Mouse (Mus musculus) forelimb bud, embryonic 11.5 days (tissue): ENCODE measurements around the gene Phgr1.

Experiments
- DNase-seq: peaks from one replicate; pipeline ENCODE4 v3.0.0-alpha.2; 2012; ENCODE audit warnings: low read depth, low spot score

The Phgr1 gene

GRCm38 (mm10) chr2:118750476-118750875 lies 22.1 kb upstream of the Phgr1 start:
- DNase-seq, result no peak

GRCm38 (mm10) chr2:118751896-118752791 lies 20.4 kb upstream of the Phgr1 start:
- DNase-seq, result no peak

DNA sequence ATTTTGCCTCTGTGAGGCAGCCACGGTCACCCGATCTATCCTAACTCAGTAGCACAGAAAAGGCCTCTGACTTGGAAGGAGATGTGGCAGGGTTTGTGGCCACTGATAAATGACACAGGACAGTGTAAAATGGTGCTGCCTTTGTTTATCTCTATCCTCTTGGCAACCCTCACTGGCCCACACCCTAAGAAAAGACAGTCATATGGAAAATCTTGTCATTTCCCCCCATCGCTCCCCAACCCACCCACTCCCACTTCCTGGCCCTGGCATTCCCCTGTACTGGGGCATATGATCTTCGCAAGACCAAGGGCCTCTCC lies 19.8 kb upstream of the Phgr1 start:
- no peak for DNase-seq

DNA sequence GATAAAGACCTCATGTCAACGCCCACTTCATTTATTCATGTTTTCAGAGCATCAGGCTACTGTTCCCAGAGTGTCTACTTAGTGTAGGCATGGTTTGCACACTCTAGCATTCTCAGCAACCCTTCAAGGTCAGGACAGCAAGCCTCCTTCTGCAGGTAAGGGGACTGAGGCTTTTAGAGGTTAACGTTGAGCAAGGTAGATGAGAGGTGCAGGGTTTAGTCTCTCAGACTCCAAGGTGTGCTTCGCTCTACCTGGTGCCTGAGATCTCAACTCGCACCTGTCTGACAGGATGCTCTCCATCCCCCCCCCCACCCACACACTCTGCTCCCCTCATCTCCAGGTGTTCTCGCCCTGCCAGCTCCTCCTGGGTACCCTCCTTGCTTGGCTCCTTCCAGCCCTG lies 18.4 kb upstream of the Phgr1 start:
- no peak for DNase-seq

GRCm38 (mm10) chr2:118755407-118755806 lies 17.2 kb upstream of the Phgr1 start:
- DNase-seq, result no peak

- DNase-seq, result no peak
Measured at GRCm38 (mm10) chr2:118756103-118756502, 16.5 kb upstream of the Phgr1 start.

- peak; percentile 60 for DNase-seq
Measured at GRCm38 (mm10) chr2:118759828-118760227, 12.7 kb upstream of the Phgr1 start.

- no peak for DNase-seq
Measured at GRCm38 (mm10) chr2:118760311-118761025, 12.1 kb upstream of the Phgr1 start.

- no peak for DNase-seq
Measured at GRCm38 (mm10) chr2:118761358-118761757, 11.2 kb upstream of the Phgr1 start.

- no peak for DNase-seq
Measured at GRCm38 (mm10) chr2:118761906-118762783, 10.4 kb upstream of the Phgr1 start, which contains the start of gene Ccdc9b. Gene Ccdc9b, minus strand, starts transcription at chr2:118762661.

- no peak for DNase-seq
Measured at GRCm38 (mm10) chr2:118762784-118763148, 9.8 kb upstream of the Phgr1 start.

DNA sequence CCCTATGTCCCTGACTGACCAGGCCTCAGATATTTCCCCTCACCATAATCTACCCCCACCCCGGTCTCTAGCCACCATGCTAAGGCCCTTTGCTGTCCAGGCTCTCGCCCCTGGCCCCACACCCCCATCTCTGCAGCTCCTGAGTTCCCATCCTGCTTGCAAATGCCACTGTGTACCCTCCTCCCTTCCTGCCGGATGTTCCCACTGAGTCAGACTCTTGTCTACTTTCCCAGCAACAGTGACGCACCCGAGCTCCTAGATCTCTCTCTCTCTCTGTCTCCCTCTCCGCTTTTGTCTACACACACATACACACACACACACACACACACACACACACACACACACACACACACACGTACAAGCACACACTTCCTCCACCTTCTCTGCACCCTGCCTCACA lies 9.1 kb upstream of the Phgr1 start:
- DNase-seq, result no peak

GRCm38 (mm10) chr2:118764094-118764831 lies 8.3 kb upstream of the Phgr1 start:
- DNase-seq, result peak; percentile 67

DNA sequence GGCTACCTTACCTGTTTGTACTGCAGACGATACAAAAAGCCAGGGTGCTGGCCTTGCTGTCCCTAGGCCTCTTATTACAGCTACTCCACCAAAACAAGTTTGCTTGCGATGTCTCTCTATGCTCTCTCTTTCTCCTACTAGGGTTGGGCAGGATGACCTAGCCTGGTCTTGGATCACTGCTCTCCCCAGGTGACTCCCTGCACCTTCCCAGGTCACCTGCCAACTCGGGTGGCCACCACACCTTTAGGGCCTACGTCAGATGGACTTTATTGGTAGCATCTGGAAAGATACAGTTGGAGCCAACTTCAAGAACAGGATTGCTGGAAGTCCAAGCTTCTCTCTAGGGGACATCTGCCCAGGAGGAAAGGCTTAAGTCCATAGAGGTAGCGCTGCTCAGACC lies 7.7 kb upstream of the Phgr1 start:
- no peak for DNase-seq

DNA sequence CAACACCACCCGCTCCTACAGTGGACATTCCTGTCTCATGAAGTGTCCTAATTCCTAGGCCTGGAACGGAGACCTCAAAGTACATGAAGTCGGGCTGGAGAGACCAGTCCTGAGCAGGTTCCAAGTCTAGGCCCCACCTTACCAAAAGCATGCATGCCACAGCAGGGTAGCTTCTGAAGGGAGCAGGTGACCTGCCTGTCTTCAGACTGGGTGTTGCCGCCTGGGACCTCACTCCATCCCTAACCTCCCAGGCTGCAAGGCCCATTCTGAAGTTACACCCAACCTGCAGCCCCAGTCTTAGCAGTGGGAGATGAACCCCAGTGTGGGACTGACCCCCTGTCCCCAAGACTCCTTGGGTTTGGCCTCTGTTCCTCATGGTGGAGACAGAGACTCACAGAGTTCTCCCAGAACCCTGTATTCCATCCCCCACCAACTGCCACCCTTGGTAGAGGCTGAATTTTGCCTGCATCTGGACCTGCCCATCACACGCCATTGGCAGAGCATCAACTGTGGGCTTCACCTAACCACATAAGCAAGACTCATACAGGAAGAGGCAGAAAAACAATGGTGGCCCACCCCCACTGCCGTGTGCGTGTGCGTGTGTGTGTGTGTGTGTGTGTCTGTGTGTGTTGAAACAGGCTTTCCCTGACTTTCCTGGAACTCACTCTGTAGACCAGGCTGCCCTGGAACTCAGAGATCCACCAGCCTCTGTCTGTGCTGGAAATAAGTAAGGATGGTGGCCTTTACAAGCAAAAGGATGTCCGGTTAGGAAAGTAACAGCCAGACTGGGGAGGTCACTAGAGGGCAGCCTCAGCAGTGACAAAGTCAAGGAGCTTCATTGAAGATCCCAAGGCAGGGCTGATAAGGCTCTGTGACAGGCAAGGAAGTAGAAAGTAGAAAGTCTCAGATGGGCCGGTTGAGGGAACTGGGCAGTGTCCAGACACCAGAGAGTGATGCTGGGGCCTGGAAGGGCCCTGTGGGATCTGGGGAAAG lies 6.2 kb upstream of the Phgr1 start:
- no peak for DNase-seq

DNA sequence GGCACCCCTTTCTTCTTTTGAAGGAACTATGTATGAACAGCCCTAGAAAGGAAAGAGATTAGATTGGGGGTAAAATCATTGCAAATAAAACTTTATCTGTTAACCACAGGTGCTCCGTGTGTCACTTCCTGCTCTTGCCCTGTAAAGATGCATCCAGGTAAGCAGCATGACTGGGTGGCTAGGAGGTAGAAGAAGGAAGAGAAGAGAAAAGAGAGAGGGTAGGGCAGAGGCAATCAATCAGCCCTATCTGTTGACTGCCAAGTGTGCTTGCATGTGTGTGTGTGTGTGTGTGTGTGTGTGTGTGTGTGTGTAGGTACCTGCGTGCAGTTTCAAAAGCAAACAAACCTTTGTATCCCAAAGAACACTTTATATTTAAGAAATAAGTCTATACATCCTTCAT lies 2.0 kb downstream of the Phgr1 start:
- DNase-seq, result no peak

DNA sequence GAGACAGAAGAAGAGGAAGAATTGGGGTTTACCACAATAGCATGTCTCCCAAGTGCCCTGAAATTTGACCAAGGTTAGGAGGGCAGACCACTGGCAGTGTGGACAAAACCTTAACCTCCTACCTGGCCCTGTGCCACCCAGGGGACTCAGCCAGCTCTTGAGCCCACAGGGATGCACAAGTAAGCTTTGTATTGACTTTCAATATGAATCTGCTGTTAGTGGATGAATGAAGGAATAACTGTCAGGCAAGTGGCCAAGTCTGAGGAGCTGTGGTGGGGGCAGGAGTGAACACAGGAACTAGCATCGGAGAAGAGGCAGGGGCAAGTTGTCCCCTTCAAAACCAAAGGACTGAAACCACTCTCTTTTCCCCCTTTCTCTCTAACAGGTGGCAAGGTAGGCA lies 2.8 kb downstream of the Phgr1 start:
- no peak for DNase-seq

DNA sequence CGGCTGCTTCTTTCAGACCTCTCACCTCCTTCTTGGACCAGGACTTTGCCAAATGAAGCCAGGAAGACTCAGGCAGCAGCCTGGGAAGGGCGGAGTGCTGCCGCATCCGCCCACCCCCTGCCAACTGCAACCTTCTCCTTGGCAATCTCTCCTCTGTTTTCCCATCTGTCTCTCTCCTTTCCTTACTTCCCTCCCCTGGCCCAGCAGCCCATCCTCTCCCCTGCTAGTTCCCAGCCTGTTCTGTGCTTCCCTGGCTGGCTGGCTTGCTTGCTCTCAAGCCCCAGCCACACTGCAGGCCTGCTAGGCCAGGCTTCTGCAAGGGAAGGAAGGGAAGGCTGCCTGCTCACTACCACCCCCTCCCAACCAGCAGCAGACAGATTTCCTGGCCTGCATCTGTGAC lies 3.3 kb downstream of the Phgr1 start:
- no peak for DNase-seq

GRCm38 (mm10) chr2:118776295-118776694 lies 3.7 kb downstream of the Phgr1 start:
- DNase-seq, result no peak

DNA sequence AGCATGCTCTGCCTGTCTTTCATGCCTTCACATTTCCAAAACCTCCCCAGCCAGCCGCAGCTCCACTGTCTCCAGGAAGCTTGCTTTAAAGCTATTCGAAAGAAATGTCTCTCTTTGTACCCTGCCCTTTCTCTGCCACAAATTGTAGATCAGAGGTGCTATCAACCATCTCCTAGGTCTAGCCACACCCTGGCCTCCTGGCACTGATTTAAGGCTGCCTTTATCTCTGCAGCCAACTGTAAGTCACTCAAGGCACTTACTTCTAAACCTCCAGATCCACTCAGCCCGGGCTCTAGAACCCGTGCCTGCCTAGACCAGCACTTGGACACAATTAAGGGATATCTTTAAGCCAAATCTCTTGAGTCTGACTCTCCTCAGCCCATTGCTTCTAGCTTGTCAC lies 5.8 kb downstream of the Phgr1 start:
- DNase-seq, result no peak
